Mouse (Mus musculus) liver, postnatal 0 days (tissue): ENCODE measurements at regions not wholly inside any gene's neighbourhood (a gene's known extent, or its start where the extent isn't known, plus 50 kb on each side); places are given as distances from the start of the nearest gene placed in this dataset.

Experiments
- CTCF ChIP-seq: sonication (generic); IDR thresholded peaks from 2 replicates; pipeline ENCODE4 v1.5.1; 2016; ENCODE audit warnings: antibody characterized with exemption, low read depth
- EP300 ChIP-seq: IDR thresholded peaks from 2 replicates; pipeline ENCODE4 v1.6.1; 2016; ENCODE audit warnings: antibody characterized with exemption, low read depth, mild to moderate bottlenecking

GRCm38 (mm10) chr2:173365441-173366166, 89.3 kb upstream of the Pmepa1 start:
- TF ChIP-seq CTCF: no peak
- TF ChIP-seq EP300: no peak
